Mouse (Mus musculus) midbrain, postnatal 0 days (tissue): ENCODE measurements around the gene Ncor2. TPM values are rescaled to one million over a fixed set of nuclear protein-coding genes. Genes with fewer than 3 reads are reported as not detected.
A peak's percentile ranks its signal among the peaks of the same experiment; 100 is the strongest.

Experiments
- ATAC-seq: fragments of 200-750 bp; cut with Nextera tagmentation; 2 replicates; pipeline ENCODE4 v1.8.0; 2017; ENCODE audit warnings: moderate number of reproducible peaks, mild to moderate bottlenecking, moderate TSS enrichment, moderate library complexity; ENCODE audit not compliant: low FRiP score
- DNase-seq: peaks from one replicate; pipeline ENCODE4 v3.0.0-alpha.2; 2015; ENCODE audit warnings: low spot score
- H3K27ac ChIP-seq: fragments of 300-500 bp; sonication (generic); 2 replicates; pipeline ENCODE4 v1.5.1; 2014; ENCODE audit warnings: low read depth, mild to moderate bottlenecking, low read length, mixed read lengths
- H3K27me3 ChIP-seq: fragments of 300-500 bp; sonication (generic); 2 replicates; pipeline ENCODE4 v1.6.1; 2014; ENCODE audit warnings: low read length, control low read depth, mixed read lengths; ENCODE audit not compliant: insufficient read depth
- H3K36me3 ChIP-seq: fragments of 300-500 bp; sonication (generic); 2 replicates; pipeline ENCODE4 v1.6.1; 2014; ENCODE audit warnings: low read length, control low read depth, mixed read lengths; ENCODE audit not compliant: insufficient read depth
- H3K4me1 ChIP-seq: fragments of 300-500 bp; sonication (generic); 2 replicates; pipeline ENCODE4 v1.6.1; 2014; ENCODE audit warnings: mild to moderate bottlenecking, control low read depth, antibody characterized with exemption, low read length, mixed read lengths; ENCODE audit not compliant: insufficient read depth
- H3K4me2 ChIP-seq: fragments of 300-500 bp; sonication (generic); 2 replicates; pipeline ENCODE4 v1.6.1; 2014; ENCODE audit warnings: low read depth, mild to moderate bottlenecking, low read length, mixed read lengths; ENCODE audit not compliant: poor library complexity, severe bottlenecking
- H3K4me3 ChIP-seq: fragments of 300-500 bp; sonication (generic); 2 replicates; pipeline ENCODE4 v1.5.1; 2014; ENCODE audit warnings: low read depth, mild to moderate bottlenecking, low read length, moderate library complexity
- H3K9ac ChIP-seq: fragments of 300-500 bp; sonication (generic); replicated peaks from 2 replicates; pipeline ENCODE4 v1.6.1; 2014; ENCODE audit warnings: mild to moderate bottlenecking, low read length, moderate library complexity, mixed read lengths; ENCODE audit not compliant: poor library complexity, severe bottlenecking
- H3K9me3 ChIP-seq: fragments of 300-500 bp; sonication (generic); 2 replicates; pipeline ENCODE4 v1.6.1; 2016; ENCODE audit warnings: low read length, control low read depth
- CTCF ChIP-seq: IDR thresholded peaks from 2 replicates; pipeline ENCODE4 v1.5.1; 2016; ENCODE audit warnings: antibody characterized with exemption, mild to moderate bottlenecking
- WGBS: fragments of 180-500 bp; shearing (Covaris S2); extraction: QIAGEN DNeasy Blood & Tissue Kit; methylation state at CpG from one replicate; pipeline ENCODE4 v1.1.7; 2014; 5-methylcytosine and 5-hydroxymethylcytosine counted together
- polyA plus RNA-seq: library from polyadenylated mRNA; unstranded; fragments of >200 nt; fragmentation: Nextera tagmentation; extraction: Ambion mirVana; gene quantifications from 2 replicates; pipeline ENCODE4 v1.2.1, GENCODE M21; 2015
- total RNA-seq: library from RNA; depleted of rRNA; stranded (reverse); fragments of >200 nt; gene quantifications from 2 replicates; pipeline ENCODE4 v1.2.3, GENCODE M21; 2014

Ncor2 gene
- total and polyA plus RNA-seq, 2 experiments from 2014 or later: 17.8 to 22.8 TPM

DNA sequence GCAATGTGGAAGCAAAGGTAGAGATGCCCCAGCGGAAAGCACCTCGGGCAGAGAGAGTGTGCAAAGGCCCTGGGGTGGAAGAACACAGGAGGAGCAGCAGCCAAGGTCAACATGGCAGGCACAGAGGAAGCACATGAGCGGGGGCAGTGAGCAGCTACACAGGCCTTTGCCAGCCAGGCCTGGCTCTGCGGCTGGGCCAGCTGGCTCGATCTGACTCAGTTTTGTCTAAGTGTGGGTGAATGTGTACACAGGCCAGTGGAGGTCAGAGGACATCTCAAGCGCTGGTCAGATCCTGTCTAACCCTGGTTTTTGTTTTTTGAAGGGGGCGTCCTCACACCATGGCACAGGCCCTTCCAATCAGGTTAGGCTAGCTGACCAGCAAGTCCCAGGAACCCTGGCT is 10.9 kb downstream of the Ncor2 start:
- no peak for TF ChIP-seq CTCF
- Histone ChIP-seq H3K4me1 (peaks cover 51% of the 10 kb centered on the region), H3K36me3 (no peaks in the 10 kb centered on the region), H3K4me3 (no peak overlapping the region), H3K9ac (no peak overlapping the region), H3K9me3 (no peaks in the 10 kb centered on the region), H3K27ac (no peak overlapping the region), H3K4me2 (no peak overlapping the region), H3K27me3 (no peaks in the 10 kb centered on the region)
- WGBS: 83% methylated on average over 7 of the region's 7 CpGs
- ATAC-seq (no peak), DNase-seq (no peak)

DNA sequence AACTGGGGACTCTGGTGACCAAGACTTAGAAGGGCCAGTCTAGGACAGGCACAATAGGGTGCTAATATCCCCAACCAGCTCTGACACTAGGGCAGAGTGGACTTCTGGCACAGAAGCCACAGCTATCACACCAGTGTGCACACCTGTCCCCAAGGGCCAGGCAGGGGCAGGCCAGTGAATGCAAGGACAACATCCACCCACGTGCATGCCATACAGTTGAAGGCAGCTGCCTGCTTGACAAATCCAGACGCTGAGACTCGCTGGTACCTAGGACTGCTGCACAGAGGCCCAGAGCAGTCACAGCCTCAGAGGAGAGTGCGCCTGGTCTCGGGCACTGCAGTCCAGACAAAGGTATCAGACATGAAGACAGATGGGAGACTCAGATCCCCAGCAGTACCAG is 11.5 kb downstream of the Ncor2 start:
- Histone ChIP-seq H3K36me3 (no peaks in the 10 kb centered on the region), H3K27ac (no peak overlapping the region), H3K4me3 (no peak overlapping the region), H3K9ac (no peak overlapping the region), H3K27me3 (no peaks in the 10 kb centered on the region), H3K4me2 (no peak overlapping the region), H3K9me3 (no peaks in the 10 kb centered on the region), H3K4me1 (peaks cover 48% of the 10 kb centered on the region)
- WGBS: 80% methylated on average over 5 of the region's 5 CpGs
- no peak for ATAC-seq
- no peak for TF ChIP-seq CTCF
- DNase-seq: no peak

DNA sequence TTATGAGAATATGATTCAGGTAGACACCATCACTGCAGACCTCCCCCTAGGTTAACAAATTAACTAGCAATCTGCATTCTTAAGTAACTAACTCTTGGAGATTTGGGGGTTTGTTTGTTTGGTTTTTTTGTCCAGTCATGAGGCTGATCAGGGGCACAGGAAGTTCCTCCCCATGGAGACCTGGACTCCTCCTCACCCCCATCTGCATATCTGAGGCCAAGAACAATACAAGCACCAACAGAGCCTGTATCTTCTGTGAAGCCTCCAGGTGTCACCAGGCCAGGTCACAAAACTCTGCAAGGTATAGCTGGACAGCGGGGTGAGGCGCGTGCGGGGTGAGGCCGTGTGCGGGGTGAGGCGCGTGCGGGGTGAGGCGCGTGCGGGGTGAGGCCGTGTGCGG is 13.0 kb downstream of the Ncor2 start:
- Histone ChIP-seq H3K9ac (no peak overlapping the region), H3K4me2 (no peak overlapping the region), H3K4me3 (no peak overlapping the region), H3K4me1 (peaks cover 38% of the 10 kb centered on the region), H3K27ac (no peak overlapping the region), H3K36me3 (no peaks in the 10 kb centered on the region), H3K27me3 (no peaks in the 10 kb centered on the region), H3K9me3 (no peaks in the 10 kb centered on the region)
- ATAC-seq: no peak
- no peak for TF ChIP-seq CTCF
- 85% methylated on average over 14 of the region's 14 CpGs for WGBS
- DNase-seq: no peak

GRCm38 (mm10) chr5:125164465-125165167 is 14.4 kb downstream of the Ncor2 start:
- Histone ChIP-seq H3K36me3 (no peaks in the 10 kb centered on the region), H3K27ac (peak overlapping the region; percentile 59), H3K4me2 (no peak overlapping the region), H3K4me1 (peaks cover 34% of the 10 kb centered on the region), H3K9ac (no peak overlapping the region), H3K4me3 (no peak overlapping the region), H3K9me3 (no peaks in the 10 kb centered on the region), H3K27me3 (no peaks in the 10 kb centered on the region)
- TF ChIP-seq CTCF: no peak
- no peak for ATAC-seq
- DNase-seq: peak; percentile 80
- WGBS: 42% methylated on average over 12 of the region's 12 CpGs

GRCm38 (mm10) chr5:125163441-125164050 is 15.5 kb downstream of the Ncor2 start:
- H3K4me1 ChIP-seq: peaks cover 44% of the 10 kb centered on the region
- H3K4me3 ChIP-seq: no peak overlapping the region
- TF ChIP-seq CTCF: no peak
- WGBS: 18% methylated on average over 8 of the region's 8 CpGs
- DNase-seq (no peak), ATAC-seq (no peak)
- H3K4me2 ChIP-seq: 0 out of 2 replicates have a peak overlapping the region, but pooled peaks have one; percentile 9
- H3K9me3 ChIP-seq: no peaks in the 10 kb centered on the region
- no peaks in the 10 kb centered on the region for H3K36me3 ChIP-seq
- no peak overlapping the region; the same call in 1 of the 2 replicates for H3K9ac ChIP-seq
- H3K27ac ChIP-seq: peak overlapping the region; percentile 59
- H3K27me3 ChIP-seq: no peaks in the 10 kb centered on the region

GRCm38 (mm10) chr5:125162461-125162860 is 16.6 kb downstream of the Ncor2 start:
- H3K9me3 ChIP-seq: no peaks in the 10 kb centered on the region
- ATAC-seq: no peak
- WGBS: 100% methylated on average over 1 of the region's 3 CpGs
- no peaks in the 10 kb centered on the region for H3K36me3 ChIP-seq
- no peak for TF ChIP-seq CTCF
- DNase-seq: no peak
- H3K4me2 ChIP-seq: no peak overlapping the region
- H3K4me1 ChIP-seq: peaks cover 55% of the 10 kb centered on the region
- H3K27me3 ChIP-seq: no peaks in the 10 kb centered on the region
- no peak overlapping the region for H3K4me3 ChIP-seq
- no peak overlapping the region for H3K27ac ChIP-seq
- no peak overlapping the region for H3K9ac ChIP-seq
